ENCODE assay signal across 11 mouse cellular contexts in the genomic region with DNA sequence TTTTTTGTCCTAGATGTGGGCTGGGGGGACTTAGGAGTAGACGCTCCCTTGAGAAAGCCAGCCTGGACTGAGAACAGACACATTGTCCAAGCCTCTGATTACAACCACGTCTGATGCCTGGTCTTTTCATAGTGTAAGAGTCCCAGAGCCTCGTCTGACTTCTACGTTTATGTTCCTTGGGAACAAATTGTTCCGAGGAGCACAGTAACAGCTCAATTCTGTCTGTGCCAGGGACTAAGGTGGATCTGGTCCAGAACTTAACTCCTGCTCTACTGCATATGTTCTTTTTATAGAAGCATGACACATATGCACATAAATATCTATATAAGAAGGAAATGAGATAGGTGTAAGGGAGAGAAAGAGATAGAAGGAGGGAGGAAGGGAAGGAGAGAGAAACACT.
DNase-seq lines count a peak whose midpoint lies in the region; ATAC-seq lines count a peak whose summit lies in the region.
"Had no signal": no experiment of that assay in that cellular context is flagged by ENCODE, and none has a peak within 500 bp of the region (broad histone marks: within the 10 kb centered on the region; RNA-seq: fewer than 3 reads in every experiment).

No protein-coding gene starts in this region.

- ATAC-seq in heart, embryonic 15.5 days (replicated peaks; ENCODE audit: insufficient number of reproducible peaks, insufficient read depth, low FRiP score, low read depth): peak; percentile 66; the same call in 1 of the 2 replicates
- ATAC-seq in stomach, embryonic 15.5 days (ENCODE audit: insufficient read depth, low FRiP score, low read depth): no peak
- no peak for ATAC-seq in midbrain, embryonic 13.5 days

- H3K36me3 ChIP-seq in heart, embryonic 15.5 days: no peaks in the 10 kb centered on the region
- no peaks in the 10 kb centered on the region for H3K36me3 ChIP-seq in stomach, embryonic 15.5 days
- no peaks in the 10 kb centered on the region for H3K36me3 ChIP-seq in midbrain, embryonic 13.5 days

- H3K4me3 ChIP-seq in heart, embryonic 15.5 days: no peak overlapping the region
- H3K4me3 ChIP-seq in stomach, embryonic 15.5 days (replicated peaks): no peak overlapping the region
- no peak overlapping the region for H3K4me3 ChIP-seq in midbrain, embryonic 13.5 days (replicated peaks)

- no peak for DNase-seq in heart, adult 9 months (ENCODE audit: low spot score in 2 of 2)
- DNase-seq in lung, postnatal 10 days: peak; percentile 11
- no peak for DNase-seq in lung, postnatal 25 days (ENCODE audit: low spot score)
- peak; percentile 28 to 58 for DNase-seq in left cerebral cortex, adult 9 months (ENCODE audit: low spot score in 2 of 2)
- DNase-seq: adrenal gland, adult 2 months; cerebellum, postnatal 36 days; kidney, adult 2 months had no signal

- no peak overlapping the region for H3K9ac ChIP-seq in heart, embryonic 15.5 days
- no peak overlapping the region for H3K9ac ChIP-seq in stomach, embryonic 15.5 days
- no peak overlapping the region for H3K9ac ChIP-seq in midbrain, embryonic 13.5 days (replicated peaks)
- H3K9ac ChIP-seq: hindbrain, embryonic 14.5 days had no signal

- no peaks in the 10 kb centered on the region for H3K27me3 ChIP-seq in heart, embryonic 15.5 days
- H3K27me3 ChIP-seq in stomach, embryonic 15.5 days (replicated peaks): no peaks in the 10 kb centered on the region
- no peaks in the 10 kb centered on the region for H3K27me3 ChIP-seq in midbrain, embryonic 13.5 days

- peak overlapping the region; percentile 68 for H3K27ac ChIP-seq in heart, embryonic 15.5 days
- H3K27ac ChIP-seq in stomach, embryonic 15.5 days: peak overlapping the region; percentile 42
- H3K27ac ChIP-seq in midbrain, embryonic 13.5 days: no peak overlapping the region
- H3K27ac ChIP-seq: hindbrain, embryonic 14.5 days had no signal

- H3K9me3 ChIP-seq in heart, embryonic 15.5 days (replicated peaks): no peaks in the 10 kb centered on the region; the same call in 1 of the 2 replicates
- no peaks in the 10 kb centered on the region for H3K9me3 ChIP-seq in stomach, embryonic 15.5 days
- no peaks in the 10 kb centered on the region for H3K9me3 ChIP-seq in midbrain, embryonic 13.5 days

- WGBS in heart, embryonic 15.5 days: 39% methylated on average over 5 of the region's 5 CpGs
- 45% methylated on average over 5 of the region's 5 CpGs for WGBS in stomach, embryonic 15.5 days
- WGBS in midbrain, embryonic 13.5 days: 64% methylated on average over 5 of the region's 5 CpGs

- H3K4me2 ChIP-seq in heart, embryonic 15.5 days: 0 out of 2 replicates have a peak overlapping the region, but pooled peaks have one; percentile 3
- no peak overlapping the region for H3K4me2 ChIP-seq in stomach, embryonic 15.5 days
- no peak overlapping the region for H3K4me2 ChIP-seq in midbrain, embryonic 13.5 days (replicated peaks)
- H3K4me2 ChIP-seq: hindbrain, embryonic 14.5 days had no signal

- no peaks in the 10 kb centered on the region for H3K4me1 ChIP-seq in heart, embryonic 15.5 days (replicated peaks)
- H3K4me1 ChIP-seq in stomach, embryonic 15.5 days: no peaks in the 10 kb centered on the region
- H3K4me1 ChIP-seq in midbrain, embryonic 13.5 days (replicated peaks): peaks cover 5% of the 10 kb centered on the region

Comparison
In these comparisons a context has a peak if more than half of its experiments do, and no peak if none do; other contexts are left out.
1. DNase-seq: peak in lung, postnatal 10 days (single experiment) and left cerebral cortex, adult 9 months (2 of 2); none in heart, adult 9 months (0 of 2) and lung, postnatal 25 days (single experiment).